Mouse (Mus musculus): ENCODE results near the gene Gne.

Gene Gne

DNA sequence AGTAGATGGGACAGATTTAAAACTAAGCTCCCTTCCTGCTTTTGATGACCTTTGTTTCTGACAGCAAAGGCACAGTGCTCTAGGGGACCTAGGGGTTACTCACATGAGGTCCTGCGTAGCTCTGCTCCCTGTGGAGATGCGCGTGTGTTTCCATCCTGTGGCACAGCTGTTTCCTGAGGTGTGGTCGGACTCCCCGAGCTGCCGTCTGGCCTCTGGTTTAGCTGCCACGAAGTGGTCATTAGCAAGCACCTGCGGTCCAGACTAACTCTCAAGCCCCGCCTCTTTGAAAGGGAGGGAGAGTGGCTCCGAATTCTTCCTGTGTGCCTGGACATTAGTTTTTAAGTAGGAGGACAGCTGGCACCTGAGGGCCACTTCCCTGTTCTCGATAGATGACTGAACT, at the start of gene Gne:
Gene Gne, minus strand, starts transcription at position 233 of the 400 bp plus-strand sequence.
- DNase-seq: no peak

DNA sequence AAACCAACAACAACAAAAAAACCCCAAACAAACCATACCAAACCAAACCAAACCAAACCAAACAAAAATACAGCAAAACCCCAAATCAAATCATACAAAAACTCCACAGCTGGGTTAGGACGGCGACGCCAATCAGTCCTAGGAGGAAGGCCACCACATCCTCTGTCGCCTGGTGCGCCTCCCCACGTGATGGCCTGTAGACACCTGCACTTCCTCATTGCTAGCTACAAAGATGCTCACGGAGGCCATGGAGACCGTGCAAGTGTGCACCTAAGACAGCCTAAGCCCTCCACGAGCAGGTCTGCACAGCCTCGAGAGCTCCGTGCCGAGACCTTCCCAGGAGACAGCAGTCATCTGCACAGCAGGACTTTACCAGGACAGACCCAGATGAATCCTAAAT, 42.8 kb upstream of the Gne start:
- no peak for DNase-seq

DNA sequence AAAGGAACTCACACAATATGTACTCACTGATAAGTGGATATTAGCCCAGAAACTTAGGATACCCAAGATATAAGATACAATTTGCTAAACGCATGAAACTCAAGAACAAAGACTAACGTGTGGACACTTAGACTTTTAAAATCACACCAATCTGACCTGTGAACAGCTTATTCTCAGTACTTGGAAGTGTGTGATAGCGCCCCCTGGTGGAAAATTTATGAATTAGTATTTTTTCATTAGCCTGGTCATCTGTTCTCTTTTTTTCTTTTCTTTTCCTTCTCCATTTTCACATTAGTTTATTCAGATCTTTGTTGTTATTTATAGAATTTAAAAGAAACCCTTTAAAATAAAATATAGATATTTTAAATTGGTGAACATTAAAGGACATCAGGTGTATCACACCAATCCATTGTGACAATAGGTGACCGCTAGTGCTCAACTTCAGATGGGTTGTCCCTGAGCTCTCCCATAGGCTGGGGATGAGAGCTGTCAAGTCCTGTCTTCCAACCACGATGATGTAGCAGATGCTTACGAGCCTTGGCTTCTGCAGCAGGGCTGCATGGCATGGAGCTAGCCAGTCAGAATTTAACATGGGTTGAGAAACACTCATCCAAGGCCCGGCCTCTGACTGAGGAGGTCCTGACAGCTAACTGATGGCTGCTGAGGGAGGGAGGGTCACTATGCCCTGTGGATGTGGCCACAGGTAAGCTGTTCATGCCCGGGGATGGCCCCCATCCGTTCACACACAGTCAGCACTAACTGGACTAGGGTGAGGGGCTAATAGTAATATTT, 35.6 kb upstream of the Gne start:
- DNase-seq: peak; percentile 45 to 60

DNA sequence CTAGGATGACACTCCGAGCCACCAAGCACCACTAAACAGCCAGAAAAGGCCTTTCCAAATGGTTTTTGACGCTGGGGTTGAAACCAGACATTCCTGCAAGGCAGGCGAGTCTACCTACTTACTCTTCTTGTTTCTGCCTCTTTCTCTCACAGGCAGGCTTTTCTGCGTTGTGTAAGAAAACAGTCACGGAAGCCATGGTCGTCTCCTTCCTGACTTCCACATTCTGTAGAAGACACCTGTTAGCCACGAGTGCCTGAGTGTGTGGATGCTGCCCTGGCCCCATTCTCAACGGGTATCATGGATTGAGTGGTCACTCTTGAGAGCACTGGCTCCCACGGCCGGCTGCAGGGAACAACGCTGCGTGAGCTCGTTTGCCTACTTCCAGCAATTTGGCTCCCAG, 31.1 kb upstream of the Gne start:
- no peak for DNase-seq

DNA sequence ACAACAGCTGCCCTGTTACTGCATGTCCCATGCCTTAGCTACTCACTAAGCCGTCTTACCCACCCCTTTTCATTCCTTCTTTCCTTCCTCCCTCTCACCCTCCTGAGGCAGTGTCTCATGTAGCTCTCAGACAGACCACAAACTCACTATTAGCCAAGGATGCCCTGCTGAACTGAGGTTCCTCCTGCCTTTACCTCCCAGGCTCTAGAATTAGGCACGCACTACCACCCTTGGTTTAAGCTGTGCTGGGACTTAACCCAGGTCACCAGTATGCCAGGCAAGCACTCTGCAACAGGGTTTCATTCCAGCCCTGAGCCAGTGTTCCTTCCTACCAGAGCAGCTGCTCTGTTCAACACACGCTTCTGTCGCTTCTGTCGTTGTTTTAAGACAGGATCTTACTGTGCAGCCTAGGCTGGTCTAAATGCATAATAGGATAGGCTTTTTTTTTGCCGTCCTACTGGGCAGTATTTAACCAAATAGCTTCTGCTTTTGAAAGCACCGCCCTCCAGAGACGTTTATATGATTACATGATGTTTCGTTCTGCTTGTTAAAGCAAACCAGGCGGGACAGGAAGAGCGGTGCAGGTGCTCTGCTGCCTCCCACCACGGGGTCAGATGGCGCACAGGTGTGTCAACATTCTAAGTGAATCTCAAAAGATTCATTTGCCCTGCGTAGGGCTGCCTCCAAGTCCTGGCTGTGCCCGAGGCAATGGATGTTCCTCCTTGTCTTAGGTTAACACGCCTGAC, 29.6 kb upstream of the Gne start:
- DNase-seq: peak in 1 of 2 experiments; percentile 6

DNA sequence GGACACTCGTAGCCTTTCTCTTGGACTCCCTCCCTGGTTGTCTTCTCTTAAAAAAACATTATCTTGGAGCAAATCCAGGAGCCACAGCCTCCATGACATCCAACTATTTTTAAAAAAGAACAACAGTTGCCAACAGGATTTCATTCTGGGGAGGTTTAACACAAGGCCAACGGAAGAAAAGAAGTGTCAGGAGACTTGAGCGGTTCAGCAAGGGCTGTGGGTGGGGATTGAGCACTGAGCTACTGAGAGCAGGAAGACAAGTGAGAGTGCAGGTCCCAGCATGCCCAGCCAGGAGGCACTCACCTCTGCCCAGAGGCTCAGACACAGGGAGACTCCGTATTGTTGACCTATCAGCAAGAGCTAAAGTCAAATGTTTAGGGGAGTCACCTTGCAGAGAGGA, 28.8 kb upstream of the Gne start:
- DNase-seq: no peak

DNA sequence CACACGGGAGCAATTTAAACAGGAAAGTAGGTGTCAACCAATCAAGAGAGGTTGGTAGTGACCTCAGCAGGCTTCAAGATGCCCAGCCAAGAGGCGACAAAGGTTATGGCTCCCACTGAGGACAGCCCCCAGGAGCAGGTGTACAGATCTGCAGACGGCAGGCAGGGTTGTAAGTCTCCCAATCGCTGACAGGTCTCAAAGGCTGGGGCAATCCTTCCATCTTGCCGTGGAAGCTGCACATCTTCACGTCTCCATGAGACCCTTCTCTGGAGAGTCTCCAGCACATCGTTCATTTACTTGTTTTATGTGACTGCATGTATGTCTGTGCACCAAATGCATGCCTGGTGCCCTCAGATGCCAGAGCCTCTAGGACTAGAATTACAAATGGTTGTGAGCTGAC, 26.8 kb upstream of the Gne start:
- no peak for DNase-seq

DNA sequence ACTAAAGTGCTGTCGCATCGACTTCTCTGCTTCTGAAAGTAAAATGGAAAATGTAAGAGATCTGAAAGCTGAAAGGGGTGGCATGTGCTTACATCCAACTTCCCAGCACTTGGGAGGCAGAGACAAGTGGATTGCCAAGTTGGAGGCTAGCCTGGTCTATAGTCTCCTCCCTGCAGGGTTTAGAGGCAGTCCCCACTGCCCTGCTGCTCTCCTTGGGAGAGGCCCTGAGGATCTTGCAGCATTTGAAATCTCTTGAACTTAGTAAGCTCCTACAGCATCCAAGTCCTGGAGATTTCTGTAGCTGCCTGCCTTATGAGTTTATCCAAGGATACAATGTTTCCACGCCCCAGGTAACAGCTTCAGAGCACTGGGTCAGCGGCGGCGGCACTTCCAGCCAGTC, 24.3 kb upstream of the Gne start:
- no peak for DNase-seq

DNA sequence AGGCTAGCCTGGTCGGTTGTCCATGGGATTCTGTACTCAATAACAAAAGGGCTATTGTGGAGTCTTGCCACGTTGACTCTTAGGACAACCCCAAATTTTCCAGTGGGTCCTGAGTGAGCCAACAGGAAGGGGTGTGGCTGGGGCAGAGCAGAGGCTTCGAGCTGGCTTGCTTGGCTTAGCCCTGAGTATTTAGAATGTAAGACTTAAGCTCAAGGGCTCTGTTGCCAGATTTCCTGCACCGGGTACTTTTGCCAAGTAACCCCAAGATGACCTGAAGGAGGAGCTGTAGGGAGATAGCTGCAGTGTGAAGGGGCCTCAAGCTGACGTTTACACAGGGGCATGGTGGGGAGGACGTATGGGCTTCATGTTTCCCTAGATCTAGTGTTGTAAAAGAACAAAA, 23.4 kb upstream of the Gne start:
- no peak for DNase-seq

DNA sequence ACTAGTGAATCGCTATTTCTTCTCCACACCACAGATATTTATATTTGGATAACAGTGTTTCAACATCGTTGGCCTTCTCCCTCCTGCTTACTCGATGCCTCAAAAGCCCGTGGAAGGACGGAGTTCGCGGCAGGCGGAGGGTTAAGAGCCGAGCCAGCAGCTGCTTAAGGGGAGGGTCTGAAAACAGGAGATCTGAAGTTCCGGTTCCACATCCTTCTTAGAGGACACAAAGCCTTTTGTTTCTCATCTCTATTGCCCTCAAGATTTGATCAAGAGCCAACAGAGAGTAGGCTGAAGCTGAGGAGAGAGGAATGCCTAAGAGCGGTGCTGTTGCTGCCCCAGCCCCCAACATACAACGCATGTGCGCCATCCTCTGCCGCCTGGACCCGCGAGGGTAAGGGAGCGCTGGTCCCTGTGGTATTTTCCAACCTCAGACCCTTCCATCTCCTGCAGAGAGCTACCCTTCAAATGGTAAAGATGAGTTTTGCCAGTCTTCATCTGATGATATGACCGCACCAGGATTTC, 22.4 kb upstream of the Gne start:
- no peak for DNase-seq

DNA sequence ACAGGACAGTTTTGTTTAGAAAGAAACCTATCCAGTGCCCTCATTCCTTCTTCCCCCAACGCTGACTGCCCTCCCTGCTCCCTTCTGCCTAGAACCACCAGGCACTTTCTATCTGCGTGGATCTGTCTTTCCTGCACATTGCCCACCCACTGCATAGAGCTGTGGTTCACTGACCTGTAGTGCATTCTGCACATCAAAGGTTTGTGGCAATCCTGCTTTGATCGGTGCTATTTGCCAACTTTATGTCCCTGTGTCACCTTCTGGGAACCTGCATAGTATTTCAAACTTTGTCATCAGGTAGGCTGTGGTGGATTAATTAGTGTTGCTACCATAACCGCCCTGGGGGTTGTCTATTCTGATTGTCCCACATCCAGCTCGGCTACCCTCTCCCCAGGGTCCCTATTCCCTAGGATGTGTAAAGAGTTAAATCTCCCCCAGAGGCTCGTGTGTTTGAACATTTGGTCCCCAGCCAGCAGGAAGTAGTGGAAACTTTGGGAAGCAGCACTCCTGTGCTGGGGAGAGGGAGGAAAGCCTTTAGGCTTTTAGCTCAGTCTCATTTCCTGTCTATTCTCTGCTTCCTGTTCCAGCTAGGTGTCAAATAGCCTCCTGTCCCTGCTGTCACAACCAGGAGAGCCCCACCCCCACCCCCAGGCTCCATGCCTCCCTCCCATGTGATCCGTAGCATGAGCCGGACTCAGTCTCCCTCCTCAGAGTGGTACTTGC, 20.4 kb upstream of the Gne start:
- no peak for DNase-seq

DNA sequence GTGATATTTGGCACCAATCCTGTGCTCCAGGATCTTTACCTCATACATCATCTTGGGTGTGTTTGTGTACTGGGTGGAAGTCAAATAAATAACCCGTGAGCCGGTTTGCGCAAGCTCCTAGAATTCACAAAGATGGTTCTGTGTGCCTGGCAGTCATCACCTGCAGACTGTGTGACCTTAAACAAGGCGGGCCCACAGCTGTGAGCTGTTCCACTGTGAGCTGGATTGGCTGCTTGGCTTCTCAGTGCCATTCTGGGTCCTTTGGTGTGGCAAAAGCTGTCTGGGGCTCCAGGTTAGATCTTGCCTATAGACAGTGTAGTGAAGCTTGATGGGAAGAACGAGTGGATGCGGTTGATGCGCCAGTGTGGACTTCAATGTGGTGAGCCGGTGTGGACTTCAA, 19.6 kb upstream of the Gne start:
- DNase-seq: no peak

DNA sequence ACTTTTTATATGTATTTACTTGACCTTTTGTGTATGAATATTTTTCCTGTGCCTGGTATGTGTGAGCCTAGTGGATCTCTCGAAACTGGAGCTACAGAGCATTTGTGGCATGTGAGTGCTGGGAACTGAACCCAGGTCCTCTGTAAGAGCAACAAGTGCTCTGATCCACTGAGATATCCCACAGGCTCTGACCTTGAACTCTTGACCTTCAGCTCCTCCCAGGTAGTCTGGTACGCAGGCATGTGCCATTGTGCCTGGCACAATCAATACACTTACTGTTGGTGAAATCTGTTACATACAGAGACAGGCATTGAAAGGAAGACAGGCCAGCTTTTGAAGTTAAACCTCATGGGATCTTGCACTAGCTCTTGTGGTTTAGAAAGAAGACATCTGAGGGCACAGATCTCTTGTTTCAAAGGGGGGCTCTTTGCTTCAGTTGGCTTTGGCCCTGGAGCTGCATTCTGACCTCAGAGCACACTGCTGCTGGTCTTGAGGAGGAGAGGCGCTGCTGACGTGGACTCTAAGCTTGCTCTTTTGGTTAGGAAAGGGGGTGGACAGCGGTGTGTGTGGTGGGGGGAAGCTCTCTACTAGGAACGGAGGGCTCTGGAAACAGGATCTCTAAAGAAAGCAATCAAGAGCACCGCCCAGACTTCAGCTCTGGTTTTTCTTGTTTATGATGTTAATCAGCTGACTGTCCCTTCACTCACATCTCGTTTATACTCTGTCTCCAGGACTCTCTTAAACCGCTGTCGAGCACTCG, 13.8 kb upstream of the Gne start:
- DNase-seq: no peak

DNA sequence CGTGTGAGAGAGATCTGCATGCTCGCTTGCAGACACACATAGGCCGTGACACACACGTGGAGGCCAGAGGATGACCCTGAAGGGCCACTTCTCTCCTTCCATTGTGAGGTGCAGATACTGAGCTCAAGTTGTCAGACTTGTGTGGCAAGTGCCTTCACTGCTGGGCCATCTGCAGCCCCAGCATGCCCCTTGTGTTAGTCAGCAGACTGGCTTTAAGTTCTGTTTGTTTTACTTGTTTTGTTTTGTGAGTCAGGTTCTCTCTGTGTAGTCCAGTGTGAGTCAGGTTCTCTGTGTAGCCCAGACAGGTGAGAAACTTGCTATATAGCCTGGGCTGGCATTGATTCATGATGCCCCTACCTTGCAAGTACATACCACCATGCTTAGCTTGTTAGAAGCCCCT, 10.5 kb upstream of the Gne start:
- no peak for DNase-seq

DNA sequence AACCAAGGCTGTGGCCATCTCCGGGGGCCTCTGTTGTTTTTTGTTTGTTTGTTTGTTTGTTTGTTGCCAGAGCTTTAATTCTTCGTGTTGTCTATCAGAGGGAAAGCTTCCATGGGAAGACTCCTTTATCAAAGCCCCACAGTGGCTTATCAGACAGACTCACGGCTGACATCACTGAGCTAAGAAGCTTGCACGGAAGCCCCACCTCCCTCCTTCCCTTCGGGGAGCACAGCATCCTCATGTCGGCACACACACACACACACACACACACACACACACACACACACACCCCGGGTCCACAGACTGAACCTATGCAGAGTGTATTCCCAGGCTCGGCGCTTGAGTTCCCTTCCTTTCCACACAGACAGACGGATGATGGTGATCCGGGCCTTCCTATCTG, 8.4 kb upstream of the Gne start:
- no peak for DNase-seq

DNA sequence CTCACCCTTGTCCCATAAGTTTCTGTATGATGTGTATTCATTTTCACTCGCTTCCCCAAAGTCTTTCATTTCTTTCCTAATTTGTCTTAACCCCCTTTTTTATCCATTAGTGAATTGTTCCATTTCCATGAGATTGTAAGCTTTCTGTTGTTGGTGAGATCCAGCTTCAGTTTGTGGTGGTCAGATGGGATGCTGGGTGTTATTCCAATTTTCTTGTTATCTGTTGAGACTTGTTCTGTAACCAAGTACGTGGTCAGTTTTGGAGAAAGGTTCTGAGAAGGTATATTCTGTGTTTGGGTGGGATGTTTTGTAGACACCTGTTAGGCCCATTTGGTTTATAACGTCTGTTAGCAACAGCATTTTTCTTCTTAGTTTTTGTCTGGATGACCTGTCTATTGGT, 1.6 kb upstream of the Gne start:
- no peak for DNase-seq

DNA sequence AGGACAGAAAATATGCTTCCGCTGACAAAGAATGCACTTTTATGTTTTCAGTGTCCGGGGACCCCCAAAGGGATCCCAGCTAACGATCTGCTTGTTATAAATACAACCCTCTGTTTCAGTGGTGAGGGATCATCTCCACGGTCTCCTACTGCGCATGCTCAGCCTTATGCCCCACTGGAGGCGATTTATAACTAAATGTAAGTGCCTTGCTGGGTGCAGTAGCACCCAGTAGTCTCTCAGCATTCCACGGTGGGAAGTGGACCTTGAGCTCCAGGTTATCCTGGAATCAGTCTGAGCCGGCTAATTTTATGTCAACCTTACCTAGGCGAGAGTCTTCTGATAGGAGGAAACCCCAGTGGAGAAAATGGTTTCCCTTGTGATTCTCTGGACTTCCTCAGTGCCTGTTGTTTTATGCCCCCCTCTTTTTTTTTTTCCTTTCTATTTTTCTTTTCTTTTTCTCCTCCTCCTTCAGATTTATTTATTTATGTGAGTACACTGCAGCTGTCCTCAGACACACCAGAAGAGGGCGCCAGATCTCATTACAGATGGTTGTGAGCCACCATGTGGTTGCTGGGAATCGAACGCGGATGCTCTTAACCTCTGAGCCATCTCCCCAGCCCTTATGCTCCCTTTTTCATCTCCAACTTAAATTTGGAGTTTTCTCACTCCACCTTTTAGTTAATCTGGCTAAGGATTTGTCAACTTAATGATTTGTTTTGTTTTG, 787 bp upstream of the Gne start:
- DNase-seq: no peak

DNA sequence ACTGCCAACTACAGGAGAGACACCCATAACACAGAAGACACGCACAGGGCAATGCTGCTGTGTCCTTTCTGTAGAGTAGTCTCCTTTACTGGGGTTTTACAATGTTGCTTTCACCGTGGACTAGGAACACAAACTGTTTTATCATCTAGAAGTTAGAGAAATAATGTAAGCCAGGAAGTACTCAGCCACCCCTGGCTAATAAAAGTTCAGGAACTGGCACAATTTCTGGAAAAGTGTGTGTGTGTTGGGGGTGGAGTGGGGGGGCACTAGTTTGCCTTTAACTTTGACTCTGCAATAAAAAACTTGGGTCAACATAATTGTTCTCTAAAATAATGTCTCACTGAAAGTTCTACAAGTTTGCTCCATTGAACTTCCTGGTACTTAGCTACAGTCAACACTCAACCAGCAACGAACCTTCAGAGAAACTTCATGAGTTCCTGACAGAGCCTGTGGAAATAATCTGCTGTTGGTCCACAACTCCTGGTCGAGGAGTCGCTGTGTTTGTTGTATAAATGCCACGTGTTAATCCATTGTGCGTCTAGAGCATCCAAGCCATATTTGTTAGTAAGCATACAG, 5.5 kb downstream of the Gne start:
- DNase-seq: no peak

DNA sequence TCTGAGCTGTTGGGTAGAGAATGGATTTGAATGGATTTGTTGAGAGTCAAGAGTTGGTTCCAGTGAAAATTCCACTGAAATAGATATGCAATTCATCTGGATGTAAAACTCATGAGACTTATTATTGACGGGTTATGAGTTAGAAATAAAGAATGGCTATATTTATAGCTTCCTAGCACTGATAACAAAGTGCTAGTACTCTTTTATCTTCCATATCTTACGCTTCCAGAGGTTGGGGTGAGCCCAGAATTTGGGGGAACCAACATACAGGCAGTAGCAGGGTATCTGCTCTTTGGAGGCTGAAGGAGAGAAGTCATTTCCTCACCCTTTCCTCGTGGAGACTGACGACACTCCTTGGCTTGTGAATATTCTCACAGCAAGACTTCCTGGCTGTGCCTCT, 9.6 kb downstream of the Gne start:
- DNase-seq: no peak

DNA sequence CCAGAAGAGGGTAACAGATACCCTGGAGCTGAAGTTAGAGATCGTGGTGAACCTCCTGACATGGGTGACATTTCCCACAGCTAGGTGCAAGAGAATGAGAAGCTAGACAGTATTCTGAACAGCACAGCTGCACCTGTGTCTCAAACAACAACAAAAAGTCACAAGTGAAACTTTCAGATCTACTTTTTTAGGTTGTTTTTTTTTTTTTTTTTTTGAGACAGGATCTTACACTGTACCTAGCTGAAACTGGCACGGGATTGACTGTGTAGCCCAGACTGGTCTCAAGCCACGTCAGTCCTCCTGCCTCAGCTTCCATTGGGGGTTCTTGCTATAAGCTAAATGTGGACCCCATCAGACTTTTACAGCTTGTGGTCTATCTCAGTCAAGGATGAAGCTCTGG, 10.2 kb downstream of the Gne start:
- DNase-seq: no peak

DNA sequence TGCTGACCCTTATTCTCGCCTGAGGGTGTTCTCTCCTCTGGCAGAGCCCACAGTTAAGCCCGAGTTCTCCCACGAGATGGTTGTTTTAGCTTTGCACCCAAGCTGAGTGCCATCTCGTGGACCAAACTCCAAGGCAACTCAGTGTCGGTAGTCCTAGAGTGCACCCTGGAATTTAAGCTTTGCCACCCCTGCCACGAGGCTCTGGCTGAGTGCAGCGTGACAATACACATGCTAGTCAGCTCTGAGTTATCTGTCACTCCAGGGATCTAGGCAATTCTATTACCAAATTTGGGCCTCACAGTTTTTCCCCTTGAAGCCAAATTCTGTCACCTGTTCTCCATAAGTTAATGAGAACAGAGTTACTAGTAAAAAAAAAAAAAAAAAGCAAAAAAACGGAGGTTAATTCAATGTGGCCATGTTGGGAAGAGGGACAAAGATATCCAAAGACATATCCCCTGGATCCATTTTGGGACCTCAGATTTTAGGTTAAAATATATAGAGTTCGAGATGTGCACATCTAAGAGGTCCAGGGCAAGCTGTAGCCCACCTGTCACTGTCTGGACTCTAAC, 11.0 kb downstream of the Gne start:
- no peak for DNase-seq

Measured in cerebellum, postnatal 14 days (tissue).